Mouse (Mus musculus) kidney, embryonic 16.5 days (tissue): ENCODE measurements at regions not wholly inside any gene's neighbourhood (a gene's known extent, or its start where the extent isn't known, plus 50 kb on each side); places are given as distances from the start of the nearest gene placed in this dataset.
A peak's percentile ranks its signal among the peaks of the same experiment; 100 is the strongest.
"Not testable (repeated sequence)": the region's sequence is repeated elsewhere in the genome, so short reads cannot be mapped to it uniquely, and the experiment has no call there.

Source experiments
- ATAC-seq: fragments of 200-750 bp; cut with Nextera tagmentation; 2 replicates; pipeline ENCODE4 v1.8.0; 2017; ENCODE audit warnings: moderate TSS enrichment; ENCODE audit not compliant: low FRiP score, low TSS enrichment
- H3K27ac ChIP-seq: fragments of 300-500 bp; sonication (generic); 2 replicates; pipeline ENCODE4 v1.5.1; 2014; ENCODE audit warnings: low read length
- H3K27me3 ChIP-seq: fragments of 300-500 bp; sonication (generic); 2 replicates; pipeline ENCODE4 v1.6.1; 2014; ENCODE audit warnings: low read length, control low read depth, mixed read lengths; ENCODE audit not compliant: insufficient read depth
- H3K36me3 ChIP-seq: fragments of 300-500 bp; sonication (generic); 2 replicates; pipeline ENCODE4 v1.6.1; 2014; ENCODE audit warnings: low read length, control low read depth, mixed read lengths; ENCODE audit not compliant: insufficient read depth
- H3K4me1 ChIP-seq: fragments of 300-500 bp; sonication (generic); 2 replicates; pipeline ENCODE4 v1.6.1; 2014; ENCODE audit warnings: low read length, control low read depth, mixed read lengths; ENCODE audit not compliant: insufficient read depth
- H3K4me2 ChIP-seq: fragments of 300-500 bp; sonication (generic); replicated peaks from 2 replicates; pipeline ENCODE4 v1.6.1; 2014; ENCODE audit warnings: low read depth, low read length
- H3K4me3 ChIP-seq: fragments of 300-500 bp; sonication (generic); 2 replicates; pipeline ENCODE4 v1.5.1; 2014; ENCODE audit warnings: mild to moderate bottlenecking, low read length
- H3K9ac ChIP-seq: fragments of 300-500 bp; sonication (generic); replicated peaks from 2 replicates; pipeline ENCODE4 v1.6.1; 2014; ENCODE audit warnings: low read length
- H3K9me3 ChIP-seq: fragments of 300-500 bp; sonication (generic); 2 replicates; pipeline ENCODE4 v1.6.1; 2016; ENCODE audit warnings: low read length, control low read depth
- WGBS: fragments of 180-500 bp; shearing (Covaris S2); extraction: QIAGEN DNeasy Blood & Tissue Kit; methylation state at CpG from one replicate; pipeline ENCODE4 v1.1.7; 2014; 5-methylcytosine and 5-hydroxymethylcytosine counted together

DNA sequence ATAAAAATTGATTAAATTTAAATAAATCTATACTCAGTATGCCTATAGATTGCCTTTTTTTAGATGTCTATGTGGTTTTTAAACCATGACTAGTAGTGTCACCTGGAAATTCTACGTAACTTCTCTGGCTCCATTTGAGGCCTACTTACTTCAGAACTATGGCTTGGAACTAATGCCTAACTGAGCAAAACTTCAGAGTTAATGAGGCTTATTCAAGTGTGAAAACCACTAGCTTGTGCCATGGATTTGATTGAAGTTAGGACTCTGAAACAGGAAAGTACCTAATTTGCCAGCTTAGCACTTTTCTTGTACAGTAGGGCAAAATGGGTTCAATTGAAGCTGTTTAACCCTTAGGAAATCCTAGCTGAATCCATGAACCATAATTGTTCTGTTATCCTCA, 298.8 kb upstream of the Adcyap1 start:
- Histone ChIP-seq H3K9me3 (no peaks in the 10 kb centered on the region), H3K4me1 (no peaks in the 10 kb centered on the region), H3K9ac (no peak overlapping the region), H3K4me2 (no peak overlapping the region), H3K27ac (no peak overlapping the region), H3K4me3 (no peak overlapping the region), H3K36me3 (no peaks in the 10 kb centered on the region), H3K27me3 (no peaks in the 10 kb centered on the region)
- 65% methylated on average over 1 of the region's 1 CpGs for WGBS
- peak; percentile 59 for ATAC-seq

DNA sequence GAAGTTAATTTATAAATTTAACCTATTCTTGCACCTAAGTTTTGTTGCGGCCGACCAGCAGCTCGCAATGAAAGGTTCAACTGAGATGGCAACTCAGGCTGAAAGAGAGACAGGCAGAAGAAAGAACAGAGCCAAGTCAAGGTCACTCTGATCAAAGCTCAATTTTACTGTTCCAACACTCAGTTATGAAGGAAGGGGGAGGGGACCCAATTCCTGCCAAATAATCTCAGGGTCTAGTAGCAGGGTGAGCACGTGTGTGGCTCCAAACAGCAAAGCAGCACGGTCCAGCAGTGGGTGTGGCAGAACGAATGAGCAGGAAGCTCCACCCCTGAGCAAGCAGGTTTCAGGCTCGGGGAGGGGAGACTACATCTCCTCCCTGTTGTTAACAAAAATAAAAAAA, 258.3 kb upstream of the Adcyap1 start:
- H3K27ac ChIP-seq, H3K4me2 ChIP-seq: not testable (repeated sequence)

More for the DNA sequence above, 258.3 kb upstream of the Adcyap1 start:
- H3K4me3 ChIP-seq, H3K4me1 ChIP-seq, H3K27me3 ChIP-seq, H3K9me3 ChIP-seq, ATAC-seq, H3K36me3 ChIP-seq, H3K9ac ChIP-seq: not testable (repeated sequence)
- WGBS = 90% methylated on average over 7 of the region's 7 CpGs
